Mouse (Mus musculus): Measurements from ENCODE around the gene Serpinh1.
A peak's percentile ranks its signal among the peaks of the same experiment; 100 is the strongest.
"Not testable (repeated sequence)": the region's sequence is repeated elsewhere in the genome, so short reads cannot be mapped to it uniquely, and the experiment has no call there.

Gene Serpinh1

GRCm38 (mm10) chr7:99352526-99353400, at the start of gene Serpinh1:
Gene Serpinh1, minus strand, starts transcription at chr7:99353239.
- peak; percentile 91 for DNase-seq

GRCm38 (mm10) chr7:99402477-99402876, 49.4 kb upstream of the Serpinh1 start:
- no peak for DNase-seq

GRCm38 (mm10) chr7:99401373-99401772, 48.3 kb upstream of the Serpinh1 start:
- DNase-seq, result no peak

- no peak for DNase-seq
Observed at GRCm38 (mm10) chr7:99396994-99397659, 44.1 kb upstream of the Serpinh1 start.

- DNase-seq, result no peak
Observed at GRCm38 (mm10) chr7:99395908-99396616, 43.0 kb upstream of the Serpinh1 start.

GRCm38 (mm10) chr7:99395385-99395784, 42.3 kb upstream of the Serpinh1 start:
- no peak for DNase-seq

- no peak for DNase-seq
Observed at GRCm38 (mm10) chr7:99393711-99394325, 40.8 kb upstream of the Serpinh1 start.

GRCm38 (mm10) chr7:99392696-99393095, 39.7 kb upstream of the Serpinh1 start:
- DNase-seq, result no peak

GRCm38 (mm10) chr7:99390559-99390958, 37.5 kb upstream of the Serpinh1 start:
- no peak for DNase-seq

- DNase-seq, result no peak
Observed at GRCm38 (mm10) chr7:99387356-99387755, 34.3 kb upstream of the Serpinh1 start.

GRCm38 (mm10) chr7:99386811-99387210, 33.8 kb upstream of the Serpinh1 start:
- no peak for DNase-seq

- no peak for DNase-seq
Observed at GRCm38 (mm10) chr7:99386030-99386429, 33.0 kb upstream of the Serpinh1 start.

- DNase-seq, result peak; percentile 47
Observed at GRCm38 (mm10) chr7:99384101-99384611, 31.1 kb upstream of the Serpinh1 start.

GRCm38 (mm10) chr7:99383246-99383645, 30.2 kb upstream of the Serpinh1 start:
- DNase-seq, result no peak

GRCm38 (mm10) chr7:99382088-99383000, 29.3 kb upstream of the Serpinh1 start:
- DNase-seq, result peak; percentile 18

- DNase-seq, result peak; percentile 99
Observed at GRCm38 (mm10) chr7:99381214-99382087, 28.4 kb upstream of the Serpinh1 start, which contains the start of gene Gdpd5. Gene Gdpd5, plus strand, starts transcription at chr7:99381414.

- no peak for DNase-seq
Observed at GRCm38 (mm10) chr7:99380491-99381213, 27.6 kb upstream of the Serpinh1 start.

- no peak for DNase-seq
Observed at GRCm38 (mm10) chr7:99378870-99379269, 25.8 kb upstream of the Serpinh1 start.

GRCm38 (mm10) chr7:99375455-99375854, 22.4 kb upstream of the Serpinh1 start:
- DNase-seq, result peak; percentile 82

- not testable (repeated sequence) for DNase-seq
Observed at GRCm38 (mm10) chr7:99374325-99374724, 21.3 kb upstream of the Serpinh1 start.

All from kidney, adult 9 months (tissue).